Mouse (Mus musculus) heart, embryonic 15.5 days (tissue): ENCODE results near the gene Gm28729. TPM values are rescaled to one million over a fixed set of nuclear protein-coding genes. Genes with fewer than 3 reads are reported as not detected.
"Not testable (repeated sequence)": the region's sequence is repeated elsewhere in the genome, so short reads cannot be mapped to it uniquely, and the experiment has no call there.

Experiments
- ATAC-seq: fragments of 200-750 bp; cut with Nextera tagmentation; replicated peaks from 2 replicates; pipeline ENCODE4 v1.8.0; 2017; ENCODE audit warnings: low read depth, moderate TSS enrichment; ENCODE audit not compliant: insufficient number of reproducible peaks, insufficient read depth, low FRiP score
- H3K27ac ChIP-seq: fragments of 300-500 bp; sonication (generic); 2 replicates; pipeline ENCODE4 v1.5.1; 2015; ENCODE audit warnings: mild to moderate bottlenecking, inconsistent platforms
- H3K27me3 ChIP-seq: fragments of 300-500 bp; sonication (generic); 2 replicates; pipeline ENCODE4 v1.6.1; 2015; ENCODE audit warnings: inconsistent platforms
- H3K36me3 ChIP-seq: fragments of 300-500 bp; sonication (generic); 2 replicates; pipeline ENCODE4 v1.6.1; 2015; ENCODE audit warnings: mild to moderate bottlenecking, inconsistent platforms
- H3K4me1 ChIP-seq: fragments of 300-500 bp; sonication (generic); replicated peaks from 2 replicates; pipeline ENCODE4 v1.6.1; 2015; ENCODE audit warnings: inconsistent platforms
- H3K4me2 ChIP-seq: fragments of 300-500 bp; sonication (generic); 2 replicates; pipeline ENCODE4 v1.6.1; 2015; ENCODE audit warnings: inconsistent platforms, mild to moderate bottlenecking, moderate library complexity
- H3K4me3 ChIP-seq: fragments of 300-500 bp; sonication (generic); 2 replicates; pipeline ENCODE4 v1.5.1; 2015; ENCODE audit warnings: mild to moderate bottlenecking, inconsistent platforms
- H3K9ac ChIP-seq: fragments of 300-500 bp; sonication (generic); 2 replicates; pipeline ENCODE4 v1.6.1; 2015; ENCODE audit warnings: mild to moderate bottlenecking, inconsistent platforms
- H3K9me3 ChIP-seq: fragments of 300-500 bp; sonication (generic); replicated peaks from 2 replicates; pipeline ENCODE4 v1.6.1; 2016; ENCODE audit warnings: inconsistent platforms
- WGBS: fragments of 180-500 bp; shearing (Covaris S2); methylation state at CpG from one replicate; pipeline ENCODE4 v1.1.7; 2015; ENCODE audit warnings: mixed read lengths; 5-methylcytosine and 5-hydroxymethylcytosine counted together
- polyA plus RNA-seq: library from polyadenylated mRNA; unstranded; fragments of >200 nt; fragmentation: Nextera tagmentation; extraction: Ambion mirVana; gene quantifications from 2 replicates; pipeline ENCODE4 v1.2.1, GENCODE M21; 2015

The Gm28729 gene
- polyA plus RNA-seq, 1 experiment from 2014 or later: not detected

DNA sequence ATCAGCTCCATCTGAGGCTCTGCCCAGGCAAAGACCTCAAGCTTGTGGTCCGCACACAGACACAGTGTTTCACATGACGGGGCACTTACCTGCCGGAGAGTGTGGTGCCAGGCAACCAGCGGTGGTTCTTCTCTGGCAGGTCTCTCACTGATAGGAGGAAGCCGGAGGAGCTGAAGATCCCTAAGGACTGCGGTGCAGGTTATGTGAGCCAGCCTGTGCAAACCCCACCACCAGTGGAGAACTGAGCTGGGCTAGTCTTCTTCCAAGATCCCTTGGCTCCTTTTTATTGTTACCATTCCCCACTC is 12.5 kb upstream of the Gm28729 start:
- ATAC-seq: no peak
- H3K4me2 ChIP-seq: peak overlapping the region; percentile 86

GRCm38 (mm10) chr9:96536895-96537614 is 12.0 kb upstream of the Gm28729 start:
- Histone ChIP-seq H3K27me3 (no peaks in the 10 kb centered on the region), H3K27ac (peak overlapping the region; percentile 73), H3K4me1 (peaks cover 13% of the 10 kb centered on the region), H3K4me2 (peak overlapping the region; percentile 86), H3K4me3 (peak overlapping the region; percentile 59), H3K36me3 (peaks cover 9% of the 10 kb centered on the region; the same call in 1 of the 2 replicates), H3K9me3 (no peaks in the 10 kb centered on the region), H3K9ac (peak overlapping the region; percentile 67)
- ATAC-seq: peak; percentile 76; the same call in 1 of the 2 replicates
- WGBS: 20% methylated on average over 37 of the region's 37 CpGs

More for the DNA sequence above, 12.5 kb upstream of the Gm28729 start:
- H3K36me3 ChIP-seq: peaks cover 10% of the 10 kb centered on the region; the same call in 1 of the 2 replicates
- H3K4me1 ChIP-seq: peaks cover 13% of the 10 kb centered on the region
- WGBS: 92% methylated on average over 6 of the region's 6 CpGs
- no peaks in the 10 kb centered on the region for H3K9me3 ChIP-seq
- H3K9ac ChIP-seq: no peak overlapping the region
- H3K27ac ChIP-seq: peak overlapping the region; percentile 73; the same call in 1 of the 2 replicates
- H3K4me3 ChIP-seq: no peak overlapping the region
- no peaks in the 10 kb centered on the region for H3K27me3 ChIP-seq

- peaks cover 13% of the 10 kb centered on the region for H3K4me1 ChIP-seq
- H3K9ac ChIP-seq, H3K27me3 ChIP-seq, H3K27ac ChIP-seq, H3K9me3 ChIP-seq, H3K4me2 ChIP-seq, H3K4me3 ChIP-seq, ATAC-seq, H3K36me3 ChIP-seq: not testable (repeated sequence)
- WGBS: 82% methylated on average over 4 of the region's 4 CpGs
Observed at GRCm38 (mm10) chr9:96536093-96536492, 11.0 kb upstream of the Gm28729 start.

- ATAC-seq: no peak
- no peaks in the 10 kb centered on the region for H3K36me3 ChIP-seq
Observed at GRCm38 (mm10) chr9:96535431-96535830, 10.4 kb upstream of the Gm28729 start.

DNA sequence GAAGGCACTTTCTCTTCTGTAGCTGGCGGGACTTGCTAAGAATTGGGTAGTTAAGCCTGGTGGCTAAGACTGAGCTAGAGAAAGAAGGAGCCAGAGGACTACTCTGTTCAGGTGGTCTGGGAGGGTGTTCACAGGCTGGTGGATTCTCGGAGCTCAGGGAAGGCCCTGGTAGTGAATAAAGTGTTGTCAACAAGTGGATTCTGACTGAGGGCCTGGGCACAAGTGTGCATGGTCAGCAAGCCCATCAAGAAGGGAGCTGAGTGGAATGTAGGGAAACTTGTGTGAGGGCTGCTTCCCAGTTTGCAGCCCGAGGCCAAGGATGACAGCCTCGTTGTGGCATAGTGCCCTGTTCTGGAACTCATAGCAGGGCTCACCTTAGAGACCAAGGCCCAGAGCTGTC is 9.2 kb upstream of the Gm28729 start:
- no peak overlapping the region for H3K27ac ChIP-seq

More at GRCm38 (mm10) chr9:96535431-96535830, 10.4 kb upstream of the Gm28729 start:
- Histone ChIP-seq H3K9me3 (no peaks in the 10 kb centered on the region), H3K4me2 (no peak overlapping the region), H3K27me3 (no peaks in the 10 kb centered on the region), H3K9ac (no peak overlapping the region), H3K4me1 (peaks cover 13% of the 10 kb centered on the region), H3K27ac (no peak overlapping the region), H3K4me3 (no peak overlapping the region)
- 87% methylated on average over 6 of the region's 6 CpGs for WGBS

GRCm38 (mm10) chr9:96533476-96533875 is 8.4 kb upstream of the Gm28729 start:
- no peak overlapping the region for H3K4me3 ChIP-seq
- H3K36me3 ChIP-seq: no peaks in the 10 kb centered on the region
- peaks cover 11% of the 10 kb centered on the region for H3K4me1 ChIP-seq
- no peaks in the 10 kb centered on the region for H3K9me3 ChIP-seq
- H3K9ac ChIP-seq: no peak overlapping the region
- no peak overlapping the region for H3K27ac ChIP-seq
- ATAC-seq: no peak
- H3K27me3 ChIP-seq: no peaks in the 10 kb centered on the region
- H3K4me2 ChIP-seq: no peak overlapping the region
- 79% methylated on average over 6 of the region's 6 CpGs for WGBS

More for the DNA sequence above, 9.2 kb upstream of the Gm28729 start:
- ATAC-seq: no peak
- Histone ChIP-seq H3K4me3 (no peak overlapping the region), H3K4me2 (no peak overlapping the region), H3K9ac (no peak overlapping the region), H3K36me3 (no peaks in the 10 kb centered on the region), H3K27me3 (no peaks in the 10 kb centered on the region), H3K4me1 (peaks cover 13% of the 10 kb centered on the region), H3K9me3 (no peaks in the 10 kb centered on the region)
- WGBS: 82% methylated on average over 4 of the region's 4 CpGs

DNA sequence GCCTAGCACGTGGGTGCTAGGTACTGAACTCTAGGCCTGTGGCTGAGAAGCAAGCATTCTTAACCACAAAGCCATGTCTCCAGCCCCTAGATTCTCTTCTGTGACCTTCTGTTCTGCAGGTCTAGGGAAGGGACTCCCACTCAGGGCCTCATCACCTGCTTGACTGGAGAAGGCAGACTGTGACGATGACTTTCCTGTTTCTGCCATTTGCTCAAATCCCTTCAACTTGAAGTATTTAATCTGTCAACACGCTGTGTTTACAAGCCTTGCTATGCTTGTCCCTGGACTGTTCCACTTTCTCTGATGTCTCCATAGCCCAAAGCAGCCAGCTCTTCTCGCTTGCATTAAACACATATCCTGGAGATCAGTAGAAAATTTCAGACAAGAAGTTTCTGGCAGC is 7.5 kb upstream of the Gm28729 start:
- H3K27me3 ChIP-seq: no peaks in the 10 kb centered on the region
- no peak overlapping the region for H3K4me2 ChIP-seq
- H3K27ac ChIP-seq: no peak overlapping the region
- H3K4me1 ChIP-seq: peaks cover 10% of the 10 kb centered on the region
- ATAC-seq: no peak
- no peaks in the 10 kb centered on the region for H3K36me3 ChIP-seq
- no peaks in the 10 kb centered on the region for H3K9me3 ChIP-seq
- WGBS: 65% methylated on average over 4 of the region's 4 CpGs
- H3K9ac ChIP-seq: no peak overlapping the region
- H3K4me3 ChIP-seq: no peak overlapping the region

DNA sequence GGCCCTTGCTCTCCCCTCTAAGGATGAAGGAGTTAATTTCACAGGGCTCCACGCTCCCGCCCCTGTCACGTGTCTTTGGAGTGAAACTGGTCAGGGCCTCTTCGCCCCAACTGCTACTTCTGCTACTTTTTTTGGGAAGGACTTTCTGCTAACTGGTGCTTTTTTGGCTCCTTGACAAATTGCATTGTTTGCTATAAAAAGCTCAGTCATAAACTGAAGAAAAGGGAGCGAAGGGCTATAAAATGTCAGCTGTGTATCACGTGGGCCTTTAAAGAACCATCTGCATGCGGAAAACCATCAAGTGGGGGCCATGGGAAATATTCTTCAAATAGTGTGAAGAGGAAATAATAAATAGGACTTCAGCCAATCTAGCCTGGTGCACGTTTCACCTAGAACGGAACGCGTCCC is 5.6 kb upstream of the Gm28729 start:
- 51% methylated on average over 11 of the region's 11 CpGs for WGBS
- no peak overlapping the region for H3K4me3 ChIP-seq
- ATAC-seq: no peak
- no peak overlapping the region for H3K27ac ChIP-seq
- H3K27me3 ChIP-seq: no peaks in the 10 kb centered on the region
- no peaks in the 10 kb centered on the region for H3K36me3 ChIP-seq
- no peaks in the 10 kb centered on the region for H3K4me1 ChIP-seq
- H3K9me3 ChIP-seq: no peaks in the 10 kb centered on the region
- H3K9ac ChIP-seq: no peak overlapping the region
- H3K4me2 ChIP-seq: no peak overlapping the region

DNA sequence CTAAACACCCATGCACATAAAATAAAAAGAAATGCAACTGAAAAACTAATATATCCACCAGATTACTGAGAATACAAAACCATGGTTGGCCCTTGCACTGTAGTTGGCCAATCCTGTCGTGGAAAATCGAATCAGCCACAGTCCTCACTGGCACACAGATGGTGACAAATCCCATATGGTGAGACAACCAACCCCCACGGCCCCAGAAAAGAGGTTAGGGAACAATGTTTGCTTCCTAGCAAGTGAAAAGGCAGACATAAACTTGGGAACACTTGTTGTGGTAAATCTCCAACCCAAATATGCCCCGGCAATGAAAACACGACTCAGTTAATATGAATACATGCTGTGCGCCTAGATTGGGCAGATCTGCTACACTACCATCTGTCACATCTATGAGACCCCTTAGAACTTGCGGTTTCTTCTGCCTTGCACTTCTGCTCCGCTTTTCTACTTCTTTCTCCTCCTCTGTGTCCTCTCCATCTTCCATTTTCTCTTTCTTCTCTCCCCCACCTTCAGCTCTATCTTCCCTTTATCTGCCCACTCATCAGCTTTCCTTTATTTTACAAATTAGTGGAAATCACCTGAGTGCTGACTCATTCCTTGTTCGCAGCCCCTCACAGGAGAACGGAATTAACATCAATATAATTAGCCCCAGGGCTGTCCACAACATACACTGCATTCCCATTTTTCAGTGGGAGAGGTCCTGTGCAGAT is 5.1 kb upstream of the Gm28729 start:
- ATAC-seq: no peak
- H3K4me1 ChIP-seq: no peaks in the 10 kb centered on the region
- WGBS: 72% methylated on average over 10 of the region's 10 CpGs
- no peak overlapping the region for H3K9ac ChIP-seq
- no peak overlapping the region for H3K4me2 ChIP-seq
- no peak overlapping the region for H3K4me3 ChIP-seq
- no peaks in the 10 kb centered on the region for H3K36me3 ChIP-seq
- no peaks in the 10 kb centered on the region for H3K27me3 ChIP-seq
- H3K9me3 ChIP-seq: no peaks in the 10 kb centered on the region
- H3K27ac ChIP-seq: no peak overlapping the region

DNA sequence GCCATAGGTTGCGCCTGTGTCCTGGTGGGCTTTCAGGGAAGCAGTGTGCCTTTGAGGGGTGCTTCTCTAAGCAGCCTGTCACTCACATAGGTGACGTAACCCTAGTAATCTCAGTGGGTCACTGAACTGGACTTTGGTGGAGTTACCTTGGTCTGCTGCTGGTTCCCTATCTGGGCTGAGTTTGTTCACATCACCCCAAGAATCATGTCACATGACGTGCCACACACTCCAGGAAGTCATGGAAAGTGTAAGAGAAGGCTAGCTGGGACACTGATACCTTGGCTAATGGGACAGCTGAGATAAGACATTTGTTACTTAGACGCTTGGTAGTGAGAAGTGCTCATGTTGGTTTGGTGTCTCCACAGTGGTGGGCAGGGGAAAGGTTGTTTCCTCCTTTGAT is 947 bp upstream of the Gm28729 start:
- no peak overlapping the region for H3K4me3 ChIP-seq
- no peak for ATAC-seq
- H3K27me3 ChIP-seq: no peaks in the 10 kb centered on the region
- H3K4me1 ChIP-seq: no peaks in the 10 kb centered on the region
- no peak overlapping the region for H3K4me2 ChIP-seq
- no peaks in the 10 kb centered on the region for H3K36me3 ChIP-seq
- no peaks in the 10 kb centered on the region for H3K9me3 ChIP-seq
- WGBS: 76% methylated on average over 4 of the region's 4 CpGs
- no peak overlapping the region for H3K9ac ChIP-seq
- no peak overlapping the region for H3K27ac ChIP-seq

DNA sequence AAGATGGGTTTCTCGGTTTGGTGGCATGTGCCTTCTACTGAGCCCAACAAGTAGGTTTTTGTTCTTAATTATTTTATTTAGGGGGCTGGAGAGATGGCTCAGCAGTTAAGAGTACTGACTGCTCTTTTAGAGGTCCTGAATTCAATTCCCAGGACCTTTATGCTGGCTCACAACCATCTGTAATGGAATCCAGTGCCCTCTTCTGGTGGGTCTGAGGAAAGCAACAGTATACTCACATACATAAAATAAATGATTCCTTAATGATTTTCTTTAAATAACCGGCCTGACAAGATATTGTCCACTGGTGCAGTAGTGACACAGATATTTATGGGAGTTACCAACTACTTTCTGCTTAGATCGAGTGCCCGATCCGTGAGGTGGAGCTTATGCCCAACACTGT is 1.9 kb downstream of the Gm28729 start:
- H3K27me3 ChIP-seq: no peaks in the 10 kb centered on the region
- no peak overlapping the region for H3K4me2 ChIP-seq
- no peak overlapping the region for H3K4me3 ChIP-seq
- no peak overlapping the region for H3K27ac ChIP-seq
- no peaks in the 10 kb centered on the region for H3K36me3 ChIP-seq
- no peaks in the 10 kb centered on the region for H3K9me3 ChIP-seq
- H3K4me1 ChIP-seq: no peaks in the 10 kb centered on the region
- no peak for ATAC-seq
- no peak overlapping the region for H3K9ac ChIP-seq
- WGBS: 87% methylated on average over 5 of the region's 5 CpGs

GRCm38 (mm10) chr9:96521574-96521973 is 3.5 kb downstream of the Gm28729 start:
- WGBS: 87% methylated on average over 2 of the region's 2 CpGs
- H3K4me2 ChIP-seq, ATAC-seq: not testable (repeated sequence)

More at GRCm38 (mm10) chr9:96521574-96521973, 3.5 kb downstream of the Gm28729 start:
- H3K9ac ChIP-seq, H3K36me3 ChIP-seq, H3K4me3 ChIP-seq, H3K27ac ChIP-seq, H3K9me3 ChIP-seq, H3K27me3 ChIP-seq, H3K4me1 ChIP-seq: not testable (repeated sequence)
